7 mouse cellular contexts compared by ENCODE assay signal in genomic region chr11:107509631-107510338, GRCm38 (mm10). TPM values are rescaled to one million over a fixed set of nuclear protein-coding genes. Genes with fewer than 3 reads are reported as not detected.
DNase-seq lines count a peak whose midpoint lies in the region; ATAC-seq and TF ChIP-seq lines count a peak whose summit lies in the region.

No protein-coding gene starts in this region.

- WGBS in forebrain, embryonic 11.5 days, result 20% methylated on average over 11 of the region's 11 CpGs

- no peak overlapping the region for H3K9ac ChIP-seq in forebrain, embryonic 11.5 days (ENCODE audit: low read length)

- H3K27me3 ChIP-seq in testis, adult 2 months (ENCODE audit: control insufficient read depth, insufficient read depth, low read length), result no peaks in the 10 kb centered on the region
- H3K27me3 ChIP-seq in forebrain, embryonic 11.5 days (ENCODE audit: control insufficient read depth, insufficient read depth, low read length), result no peaks in the 10 kb centered on the region

- H3K4me2 ChIP-seq in forebrain, embryonic 11.5 days (ENCODE audit: low read depth, low read length, severe bottlenecking), result no peak overlapping the region

- peak; percentile 53; the same call in 1 of the 2 replicates for ATAC-seq in forebrain, embryonic 11.5 days (replicated peaks; ENCODE audit: low FRiP score)

- H3K36me3 ChIP-seq in testis, adult 2 months (ENCODE audit: control insufficient read depth, insufficient read depth, low read length), result no peaks in the 10 kb centered on the region
- no peaks in the 10 kb centered on the region for H3K36me3 ChIP-seq in forebrain, embryonic 11.5 days (ENCODE audit: control insufficient read depth, insufficient read depth, low read length)

- DNase-seq in testis, postnatal 14 days (ENCODE audit: low spot score), result no peak
- peak; percentile 56 for DNase-seq in forebrain, embryonic 11.5 days (ENCODE audit: low spot score)
- DNase-seq in kidney, postnatal 36 days, result peak; percentile 16 to 33
- peak; percentile 30 for DNase-seq in naive thymus-derived CD4-positive, alpha-beta T cell, adult 2 months (ENCODE audit: low read depth)
- no peak for DNase-seq in gastrocnemius, adult 8-10 months (ENCODE audit: low spot score in 2 of 2)
- no peak for DNase-seq in T-cell, adult 2 months (ENCODE audit: low spot score)

- peak; percentile 21; the same call in 1 of the 2 replicates for TF ChIP-seq CTCF in testis, adult 2 months (IDR thresholded peaks at IDR 0.05; ENCODE audit: control insufficient read depth, insufficient read depth, insufficient replicate concordance, low read depth, low read length)

- H3K27ac ChIP-seq in testis, adult 2 months (ENCODE audit: control insufficient read depth, insufficient read depth, low read depth, low read length), result no peak overlapping the region
- no peak overlapping the region for H3K27ac ChIP-seq in forebrain, embryonic 11.5 days (ENCODE audit: low read depth, low read length)

- H3K4me1 ChIP-seq in testis, adult 2 months (ENCODE audit: control insufficient read depth, insufficient read depth, low read length), result peaks cover 9% of the 10 kb centered on the region
- H3K4me1 ChIP-seq in forebrain, embryonic 11.5 days (replicated peaks; ENCODE audit: control insufficient read depth, insufficient read depth, low read length), result peaks cover 6% of the 10 kb centered on the region

- H3K4me3 ChIP-seq in testis, adult 2 months (ENCODE audit: control insufficient read depth, low read depth, low read length), result no peak overlapping the region
- H3K4me3 ChIP-seq in forebrain, embryonic 11.5 days (ENCODE audit: low read depth, low read length), result no peak overlapping the region

- no peaks in the 10 kb centered on the region for H3K9me3 ChIP-seq in forebrain, embryonic 11.5 days (ENCODE audit: control insufficient read depth, low read length)

- TF ChIP-seq POLR2A in testis, adult 2 months (IDR thresholded peaks at IDR 0.05; ENCODE audit: control insufficient read depth, low read depth, low read length), result no peak

RNA-seq across cellular contexts. Expression of gene Psmd12, which starts 30.5 kb away (rescaled TPM):
- polyA plus RNA-seq in testis, adult 2 months (2012; rRNA removed), result 25.8 and 28.0 TPM in 2 replicates
- 213 and 218 TPM in 2 replicates for polyA plus RNA-seq in forebrain, embryonic 11.5 days (2014; fragmentation: Nextera tagmentation; extraction: Ambion mirVana)
- 100 to 1,000 TPM in 2 of 4 experiments, 10 to 100 TPM in 2; 90.0 to 108 (median 97.1) TPM for total RNA-seq in gastrocnemius, adult 8-10 months (2022)

RNA-seq across cellular contexts. Expression of gene Helz, which starts 37.9 kb away (rescaled TPM):
- 17.2 and 18.2 TPM in 2 replicates for polyA plus RNA-seq in testis, adult 2 months (2012; rRNA removed)
- polyA plus RNA-seq in forebrain, embryonic 11.5 days (2014; fragmentation: Nextera tagmentation; extraction: Ambion mirVana), result 25.4 and 27.4 TPM in 2 replicates
- total RNA-seq in gastrocnemius, adult 8-10 months (2022), result 10 to 100 TPM; 17.3 to 21.4 (median 17.9) TPM

RNA-seq across cellular contexts. Expression of gene Pitpnc1, which starts 39.3 kb away (rescaled TPM):
- polyA plus RNA-seq in testis, adult 2 months (2012; rRNA removed), result 1.5 and 1.6 TPM in 2 replicates
- 34.2 and 35.7 TPM in 2 replicates for polyA plus RNA-seq in forebrain, embryonic 11.5 days (2014; fragmentation: Nextera tagmentation; extraction: Ambion mirVana)
- total RNA-seq in gastrocnemius, adult 8-10 months (2022), result 10 to 100 TPM; 54.3 to 72.7 (median 61.5) TPM

Comparison
In these comparisons a context has a peak if more than half of its experiments do, and no peak if none do; other contexts are left out.
1. DNase-seq: peak in forebrain, embryonic 11.5 days (single experiment), kidney, postnatal 36 days (2 of 2) and naive thymus-derived CD4-positive, alpha-beta T cell, adult 2 months (single experiment); none in testis, postnatal 14 days (single experiment), gastrocnemius, adult 8-10 months (0 of 2) and T-cell, adult 2 months (single experiment).
2. RNA of gene Pitpnc1, which starts 39.3 kb away (polyA plus RNA-seq): 34.2 to 35.7 TPM in forebrain, embryonic 11.5 days; 1.5 to 1.6 TPM in testis, adult 2 months; every median in the first group is over 10 times any median in the second.